Mouse (Mus musculus) colon, adult 2 months (tissue): Measurements from ENCODE around the gene Myoc. TPM values are rescaled to one million over a fixed set of nuclear protein-coding genes. Genes with fewer than 3 reads are reported as not detected.

ENCODE experiments used
- polyA plus RNA-seq: library from polyadenylated mRNA; depleted of rRNA; stranded (reverse); fragments of >200 nt; gene quantifications from 2 replicates; pipeline ENCODE4 v1.2.3, GENCODE M21; 2012; rRNA removed

Gene Myoc
- polyA plus RNA-seq, result 0.42 and 0.80 TPM in 2 replicates

DNA sequence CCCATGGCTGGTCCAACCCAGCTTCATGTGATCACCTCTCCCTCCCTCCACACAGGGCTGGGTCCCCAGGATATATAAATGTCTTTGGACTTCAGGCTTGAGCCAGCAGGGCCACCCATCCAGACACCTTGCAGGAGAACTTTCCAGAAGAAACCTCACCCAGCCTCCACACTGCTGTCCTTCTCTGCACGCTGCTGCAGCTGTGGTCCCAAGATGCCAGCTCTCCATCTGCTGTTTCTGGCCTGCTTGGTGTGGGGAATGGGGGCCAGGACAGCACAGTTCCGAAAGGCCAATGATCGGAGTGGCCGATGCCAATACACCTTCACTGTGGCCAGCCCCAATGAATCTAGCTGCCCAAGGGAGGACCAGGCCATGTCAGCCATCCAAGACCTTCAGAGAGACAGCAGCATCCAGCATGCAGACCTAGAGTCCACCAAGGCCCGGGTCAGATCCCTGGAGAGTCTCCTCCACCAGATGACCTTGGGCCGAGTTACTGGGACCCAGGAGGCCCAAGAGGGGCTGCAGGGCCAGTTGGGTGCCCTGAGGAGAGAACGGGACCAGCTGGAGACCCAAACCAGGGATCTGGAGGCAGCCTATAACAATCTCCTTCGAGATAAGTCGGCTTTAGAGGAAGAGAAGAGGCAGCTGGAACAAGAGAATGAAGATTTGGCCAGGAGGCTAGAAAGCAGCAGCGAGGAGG lies at the start of gene Myoc:
Gene Myoc, plus strand, starts transcription at position 105 of the 700 bp plus-strand sequence.

DNA sequence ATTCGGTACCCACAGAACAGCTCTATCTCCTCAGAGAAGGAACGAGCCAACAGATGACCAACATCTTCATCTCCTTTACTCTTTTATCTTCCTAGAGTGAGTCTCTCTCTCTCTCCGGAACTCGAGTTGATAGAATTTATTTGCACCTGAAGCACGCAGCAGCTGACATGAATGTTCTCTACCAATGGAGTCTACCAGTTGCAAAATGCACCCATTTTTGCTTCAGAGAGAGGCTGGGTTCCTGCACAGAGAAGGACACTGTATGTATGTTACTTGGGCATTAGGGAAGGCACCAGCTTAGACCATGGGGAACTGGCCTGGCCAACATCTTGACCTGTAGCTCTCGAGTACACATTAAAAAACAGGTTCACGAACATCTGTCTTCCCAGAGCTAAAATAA lies 19.2 kb downstream of the Myoc start, which contains the start of gene Myocos:
Gene Myocos, minus strand, starts transcription at position 101 of the 400 bp plus-strand sequence.

Other genes with a start within 250 kb of the Myoc start
- 1.1 and 1.2 TPM in 2 replicates for gene Dnm3, start 161.1 kb upstream of the Myoc start, polyA plus RNA-seq
- gene Mettl13, start 90.6 kb upstream of the Myoc start, polyA plus RNA-seq, result 3.9 and 4.6 TPM in 2 replicates
- gene Vamp4, start 68.6 kb upstream of the Myoc start, polyA plus RNA-seq, result 11.8 and 19.0 TPM in 2 replicates
- gene Myocos, start 19.1 kb downstream of the Myoc start, polyA plus RNA-seq, result not detected in 2 replicates
- 23.2 and 23.7 TPM in 2 replicates for gene Prrc2c, start 101.4 kb downstream of the Myoc start, polyA plus RNA-seq
- 1.0 and 1.3 TPM in 2 replicates for gene Fmo4, start 174.8 kb downstream of the Myoc start, polyA plus RNA-seq
- gene Fmo1, start 227.5 kb downstream of the Myoc start, polyA plus RNA-seq, result 3.8 and 6.2 TPM in 2 replicates